Mouse (Mus musculus): ENCODE measurements around the gene Zfp26.

- TF ChIP-seq KAT2A (IDR thresholded peaks at IDR 0.05; ENCODE audit: insufficient replicate concordance, low read length) (no peak), MEF2A (IDR thresholded peaks at IDR 0.05; ENCODE audit: borderline replicate concordance, low read depth, low read length) (no peak), MAX (IDR thresholded peaks at IDR 0.05; ENCODE audit: low read length) (no peak), NRF1 (IDR thresholded peaks at IDR 0.05; ENCODE audit: low read depth, low read length) (no peak), CTCF (conservative IDR thresholded peaks at IDR 0.05 in 1 of 2, IDR thresholded peaks at IDR 0.05 in 1 of 2; ENCODE audit: low read depth in 2 of 2, low read length in 2 of 2) (no peak)
Measured at GRCm38 (mm10) chr9:20476632-20477031, 16.7 kb upstream of the Zfp26 start.
